Comparison of ENCODE assay signal across 8 mouse cellular contexts in the genomic region with DNA sequence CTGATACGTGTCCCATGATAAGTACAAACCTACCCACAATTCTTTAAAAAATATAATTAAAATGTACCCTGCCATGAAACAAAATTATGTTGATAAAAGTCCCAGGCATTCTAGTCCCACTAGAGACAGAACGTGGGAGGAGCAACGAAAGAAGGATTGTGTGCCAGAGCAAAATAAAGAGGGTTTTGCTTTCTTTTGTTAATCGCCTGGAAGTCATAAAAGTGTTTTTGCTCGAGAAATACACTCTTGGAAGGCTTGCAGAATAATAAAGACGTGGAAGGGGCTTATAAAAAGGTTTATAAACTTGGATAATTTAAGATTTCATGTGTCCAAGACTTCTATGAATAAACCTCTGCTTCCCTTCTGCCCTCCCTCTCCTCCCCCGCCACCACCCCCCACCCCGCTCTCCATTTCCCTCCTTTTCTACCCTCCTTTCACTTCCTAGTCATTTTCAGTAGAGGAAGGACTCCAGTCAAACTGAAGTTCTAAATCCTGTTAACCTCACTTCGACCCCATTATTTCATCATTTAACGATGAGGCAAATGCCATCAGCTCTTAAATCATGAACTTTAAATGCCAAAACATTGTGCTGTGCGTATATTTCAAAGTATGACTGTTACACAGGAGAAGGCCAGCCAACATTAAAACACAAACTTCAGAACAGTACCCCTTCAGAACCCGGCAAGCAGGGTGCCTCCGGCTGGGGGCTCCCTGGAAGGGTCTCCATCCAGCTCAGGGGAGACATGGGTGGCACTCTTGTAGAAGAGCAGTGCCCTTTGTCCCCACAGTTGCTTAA. TPM values are rescaled to one million over a fixed set of nuclear protein-coding genes. Genes with fewer than 3 reads are reported as not detected.
DNase-seq lines count a peak whose midpoint lies in the region; ATAC-seq and TF ChIP-seq lines count a peak whose summit lies in the region.

No protein-coding gene starts in this region.

- TF ChIP-seq EP300 in lung, postnatal 0 days (IDR thresholded peaks at IDR 0.05): peak; percentile 59

- intact Hi-C loops in heart, postnatal 14 days (cut with DNase I): loop anchor here (2.0 to 5.0 kb wide), 2 partner anchors 20 to 73 kb away; no protein-coding TSS in a partner anchor

- H3K9me3 ChIP-seq in heart, embryonic 10.5 days: no peaks in the 10 kb centered on the region
- no peaks in the 10 kb centered on the region for H3K9me3 ChIP-seq in intestine, embryonic 15.5 days
- no peaks in the 10 kb centered on the region for H3K9me3 ChIP-seq in lung, postnatal 0 days (ENCODE audit: low read length)

- ATAC-seq in intestine, embryonic 15.5 days: peak; percentile 70
- peak; percentile 71 for ATAC-seq in lung, postnatal 0 days

- H3K4me2 ChIP-seq in intestine, embryonic 15.5 days (replicated peaks): peak overlapping the region; percentile 19; the same call in 1 of the 2 replicates
- H3K4me2 ChIP-seq in lung, postnatal 0 days (replicated peaks; ENCODE audit: low read depth, low read length): peak overlapping the region; percentile 38

- TF ChIP-seq CTCF in lung, postnatal 0 days (IDR thresholded peaks at IDR 0.05): no peak

- no peak for DNase-seq in heart, embryonic 10.5 days (ENCODE audit: low spot score)
- DNase-seq in heart, postnatal 14 days: no peak
- DNase-seq in brain, adult 2 months (ENCODE audit: low read depth, low spot score): peak; percentile 9
- DNase-seq in lung, postnatal 0 days (ENCODE audit: low spot score): peak; percentile 88
- no peak for DNase-seq in cerebellum, adult 18-20 months
- DNase-seq in spleen, postnatal 4 days (ENCODE audit: low spot score in 2 of 2): no peak
- no peak for DNase-seq in thymus, postnatal 0 days (ENCODE audit: low spot score)

- H3K9ac ChIP-seq in intestine, embryonic 15.5 days: no peak overlapping the region
- no peak overlapping the region for H3K9ac ChIP-seq in lung, postnatal 0 days (replicated peaks; ENCODE audit: low read depth)

- H3K36me3 ChIP-seq in heart, embryonic 10.5 days: no peaks in the 10 kb centered on the region
- no peaks in the 10 kb centered on the region for H3K36me3 ChIP-seq in intestine, embryonic 15.5 days
- no peaks in the 10 kb centered on the region for H3K36me3 ChIP-seq in lung, postnatal 0 days (ENCODE audit: insufficient read depth, low read length)

- peak overlapping the region; percentile 82 for H3K27ac ChIP-seq in heart, embryonic 10.5 days
- peak overlapping the region; percentile 82 for H3K27ac ChIP-seq in intestine, embryonic 15.5 days
- peak overlapping the region; percentile 90 for H3K27ac ChIP-seq in lung, postnatal 0 days (ENCODE audit: low read length)

- no peaks in the 10 kb centered on the region for H3K27me3 ChIP-seq in heart, embryonic 10.5 days (ENCODE audit: insufficient read depth, poor library complexity, severe bottlenecking)
- no peaks in the 10 kb centered on the region for H3K27me3 ChIP-seq in intestine, embryonic 15.5 days (replicated peaks)
- no peaks in the 10 kb centered on the region for H3K27me3 ChIP-seq in lung, postnatal 0 days (replicated peaks; ENCODE audit: insufficient read depth, low read length)

- H3K4me1 ChIP-seq in heart, embryonic 10.5 days: peaks cover 27% of the 10 kb centered on the region
- H3K4me1 ChIP-seq in intestine, embryonic 15.5 days (replicated peaks): peaks cover 9% of the 10 kb centered on the region
- peaks cover 5% of the 10 kb centered on the region; the same call in 1 of the 2 replicates for H3K4me1 ChIP-seq in lung, postnatal 0 days (ENCODE audit: insufficient read depth, low read depth, low read length)

- 84% methylated on average over 13 of the region's 13 CpGs for WGBS in heart, embryonic 10.5 days
- WGBS in intestine, embryonic 15.5 days: 29% methylated on average over 13 of the region's 13 CpGs
- WGBS in lung, postnatal 0 days: 31% methylated on average over 12 of the region's 13 CpGs

- H3K4me3 ChIP-seq in heart, embryonic 10.5 days: no peak overlapping the region
- no peak overlapping the region for H3K4me3 ChIP-seq in intestine, embryonic 15.5 days (replicated peaks)
- H3K4me3 ChIP-seq in lung, postnatal 0 days (ENCODE audit: low read depth, low read length): peak overlapping the region; percentile 21; the same call in 1 of the 2 replicates

RNA-seq across cellular contexts. Expression of gene Cep85l, which starts 54.8 kb away (rescaled TPM):
- 3.1 and 4.4 TPM in 2 replicates for polyA plus RNA-seq in heart, embryonic 10.5 days (2016; fragmentation: Nextera tagmentation; extraction: Ambion mirVana)
- 10 to 100 TPM; 18.8 to 21.0 TPM for total RNA-seq in heart, postnatal 14 days (2021)
- 3.5 and 3.9 TPM in 2 replicates for polyA plus RNA-seq in intestine, embryonic 15.5 days (2015; fragmentation: Nextera tagmentation; extraction: Ambion mirVana)
- polyA plus RNA-seq in lung, postnatal 0 days (2015; fragmentation: Nextera tagmentation; extraction: Ambion mirVana): 10.8 and 11.0 TPM in 2 replicates
- 1.8 and 2.1 TPM in 2 replicates for polyA plus RNA-seq in thymus, postnatal 0 days (2015; fragmentation: Nextera tagmentation; extraction: Ambion mirVana)

Comparison
In these comparisons a context has a peak if more than half of its experiments do, and no peak if none do; other contexts are left out.
1. DNase-seq: peak in brain, adult 2 months (single experiment) and lung, postnatal 0 days (single experiment); none in heart, embryonic 10.5 days (single experiment), heart, postnatal 14 days (0 of 2), cerebellum, adult 18-20 months (0 of 2), spleen, postnatal 4 days (0 of 2) and thymus, postnatal 0 days (single experiment).
2. Peak in every context shown above with its lines, with median percentiles within 50 percentile points of each other: H3K27ac ChIP-seq.